Mouse (Mus musculus) left cerebral cortex, postnatal 14 days (tissue): ENCODE data around the gene Gm8127. TPM values are rescaled to one million over a fixed set of nuclear protein-coding genes. Genes with fewer than 3 reads are reported as not detected.

Experiments used
- total RNA-seq, 2 experiments: library from RNA; stranded (reverse); gene quantifications; 2 replicates each; pipeline ENCODE4 v1.2.3; 2021

Gm8127 gene
- total RNA-seq, 2 experiments from 2014 or later = not detected

Other genes starting within 250 kb of the Gm8127 start
- gene Gm8094, start 217.2 kb downstream of the Gm8127 start, total RNA-seq = not detected
- under 1 TPM; 0.26 to 0.36 TPM for gene Gm8104, start 193.2 kb downstream of the Gm8127 start, total RNA-seq
- under 1 TPM in 1 of 2 experiments, not detected in 1; 0.20 TPM for gene Gm7233, start 114.0 kb downstream of the Gm8127 start, total RNA-seq
- gene Gm8122, start 58.5 kb downstream of the Gm8127 start, total RNA-seq = not detected
- gene Gm8126, start 35.2 kb downstream of the Gm8127 start, total RNA-seq = under 1 TPM; 0.29 to 0.34 TPM
- gene Gm9732, start 18.8 kb downstream of the Gm8127 start, total RNA-seq = not detected
- gene 1700001F09Rik, start 54.0 kb upstream of the Gm8127 start, total RNA-seq = not detected
- not detected for gene Gm8138, start 122.5 kb upstream of the Gm8127 start, total RNA-seq
- gene Gm5799, start 249.7 kb upstream of the Gm8127 start, total RNA-seq = under 1 TPM; 0.36 to 0.40 TPM